Mouse (Mus musculus): ENCODE measurements at regions not wholly inside any gene's neighbourhood (a gene's known extent, or its start where the extent isn't known, plus 50 kb on each side); places are given as distances from the start of the nearest gene placed in this dataset.

- no peak for DNase-seq (ENCODE audit: low read depth)
Observed at GRCm38 (mm10) chr3:115766153-115766552, 51.3 kb upstream of the S1pr1 start.

DNA sequence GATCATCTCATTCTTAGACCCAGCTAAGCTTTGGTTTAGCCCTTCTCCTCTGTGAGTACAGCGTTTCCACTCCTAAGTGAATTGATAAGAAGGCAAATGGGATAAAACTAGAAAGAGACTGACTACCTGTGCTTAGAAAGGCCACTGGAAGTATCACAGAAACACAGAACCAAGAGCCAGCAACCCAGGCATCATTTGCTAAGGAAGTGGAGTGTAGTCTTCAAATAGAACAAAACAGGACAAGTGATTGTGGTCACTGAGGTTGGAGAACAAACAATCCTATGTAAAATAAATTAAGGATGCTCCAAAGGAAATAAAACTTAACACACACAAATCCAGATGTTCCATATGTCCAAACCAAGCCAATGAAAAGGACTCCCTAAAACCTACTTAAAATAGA, 53.4 kb upstream of the S1pr1 start:
- DNase-seq (ENCODE audit: low read depth), result no peak

DNA sequence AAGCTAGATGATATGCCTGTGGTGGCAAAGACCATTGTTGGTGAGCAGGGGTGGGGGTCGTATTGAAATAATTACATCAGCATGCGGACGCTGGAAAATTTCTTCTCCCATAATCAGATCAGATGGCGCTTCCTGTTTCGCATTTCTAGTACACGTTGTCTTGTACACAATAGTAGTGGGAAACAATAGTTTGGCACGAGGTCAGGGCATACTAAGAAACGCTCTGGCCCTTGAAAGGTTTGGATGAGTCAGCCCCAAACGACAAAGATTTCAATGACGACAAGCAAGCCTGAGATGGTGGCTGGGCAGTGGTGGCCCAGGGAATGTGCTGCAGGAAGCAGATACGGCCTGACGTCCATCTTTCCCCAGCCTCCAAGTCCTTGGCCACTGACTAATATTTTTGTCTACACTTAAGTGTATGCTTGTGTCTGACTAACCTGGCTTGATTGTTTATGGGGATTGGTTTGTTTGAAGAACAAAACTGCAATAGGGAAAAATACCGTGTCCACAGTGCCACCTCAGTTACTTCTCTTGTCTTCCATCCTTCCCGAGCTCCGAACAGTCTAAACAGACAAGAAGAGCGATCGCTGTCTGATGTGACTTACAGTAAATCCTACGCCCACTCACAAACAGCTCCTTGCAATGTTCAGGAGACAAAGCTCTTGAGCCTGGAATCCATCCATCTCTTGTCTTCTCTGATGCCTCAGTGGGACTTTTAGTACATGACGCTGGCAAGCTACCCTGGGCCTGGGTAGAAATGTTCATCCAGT, 54.1 kb upstream of the S1pr1 start:
- no peak for DNase-seq (ENCODE audit: low read depth)

DNA sequence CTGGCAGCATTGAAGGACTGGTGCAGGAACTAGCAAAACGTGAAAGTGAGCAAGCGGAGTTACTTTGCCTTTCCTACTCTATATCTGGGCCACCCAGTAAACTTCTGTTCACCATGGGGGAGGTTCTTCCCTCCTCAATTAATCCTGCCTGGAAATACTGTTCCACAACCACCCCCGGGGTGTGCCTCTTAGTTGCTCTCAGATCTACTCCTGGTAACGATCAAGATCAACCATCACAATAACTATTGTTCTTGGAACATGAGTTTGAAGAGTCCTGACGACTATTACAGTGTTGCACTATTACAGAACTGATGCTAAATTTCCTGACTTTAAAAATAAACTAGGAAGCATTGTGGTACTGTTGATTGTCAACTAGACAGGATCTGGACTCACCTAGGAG, 57.8 kb upstream of the S1pr1 start:
- no peak for DNase-seq (ENCODE audit: low read depth)

- no peak for DNase-seq (ENCODE audit: low read depth)
Observed at GRCm38 (mm10) chr3:115774321-115774720, 59.4 kb upstream of the S1pr1 start.

DNA sequence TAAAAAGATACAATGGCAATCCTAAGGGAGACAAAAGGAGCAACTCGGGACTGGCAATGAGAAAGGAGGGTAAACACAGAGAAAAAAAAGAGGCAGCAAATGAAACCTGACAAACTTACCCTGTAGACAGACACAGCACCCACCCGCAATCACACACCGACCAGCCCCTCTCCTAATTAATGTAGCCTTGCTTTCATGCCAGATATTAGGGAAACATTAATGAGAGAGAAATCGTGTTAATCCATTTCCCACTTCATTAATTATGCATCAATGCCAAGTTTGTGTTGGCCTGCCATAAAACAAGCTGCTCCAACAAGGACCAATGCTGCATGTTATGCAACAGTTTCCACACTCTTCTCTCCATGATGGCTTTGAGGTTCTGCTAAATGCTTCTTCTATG, 59.9 kb upstream of the S1pr1 start:
- no peak for DNase-seq (ENCODE audit: low read depth)

GRCm38 (mm10) chr3:115779144-115779890, 64.4 kb upstream of the S1pr1 start:
- DNase-seq (ENCODE audit: low read depth), result no peak

- DNase-seq (ENCODE audit: low read depth), result no peak
Observed at GRCm38 (mm10) chr3:115779906-115780305, 65.0 kb upstream of the S1pr1 start.

- no peak for DNase-seq (ENCODE audit: low read depth)
Observed at GRCm38 (mm10) chr3:115782726-115783125, 67.9 kb upstream of the S1pr1 start.

DNA sequence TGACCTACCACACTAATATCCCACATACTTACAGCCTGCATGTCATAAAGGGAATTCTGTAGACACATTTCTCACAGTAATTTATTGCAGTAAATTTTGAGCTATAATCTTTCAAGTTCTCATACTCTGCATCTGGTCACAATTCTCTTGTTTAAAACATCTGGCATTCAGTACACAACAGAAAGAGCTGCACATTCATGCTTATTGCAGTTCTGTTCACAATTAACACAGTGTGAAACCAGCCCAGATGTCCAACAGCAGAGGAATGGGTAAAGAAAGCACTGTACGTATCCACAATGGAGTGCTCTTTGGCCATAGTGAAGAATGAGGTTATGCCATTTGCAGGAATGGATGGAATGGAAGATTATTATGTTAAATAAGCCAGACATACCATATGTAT, 72.5 kb upstream of the S1pr1 start:
- no peak for DNase-seq (ENCODE audit: low read depth)

GRCm38 (mm10) chr3:115788525-115788924, 73.7 kb upstream of the S1pr1 start:
- DNase-seq (ENCODE audit: low read depth), result no peak

GRCm38 (mm10) chr3:115789063-115789462, 74.2 kb upstream of the S1pr1 start:
- peak; percentile 13 for DNase-seq (ENCODE audit: low read depth)

- DNase-seq (ENCODE audit: low read depth), result no peak
Observed at GRCm38 (mm10) chr3:115792606-115793005, 77.7 kb upstream of the S1pr1 start.

GRCm38 (mm10) chr3:115793344-115794059, 78.6 kb upstream of the S1pr1 start:
- DNase-seq (ENCODE audit: low read depth), result no peak

- no peak for DNase-seq (ENCODE audit: low read depth)
Observed at GRCm38 (mm10) chr3:115799326-115799725, 84.5 kb upstream of the S1pr1 start.

GRCm38 (mm10) chr3:115799981-115800380, 85.1 kb upstream of the S1pr1 start:
- no peak for DNase-seq (ENCODE audit: low read depth)

DNA sequence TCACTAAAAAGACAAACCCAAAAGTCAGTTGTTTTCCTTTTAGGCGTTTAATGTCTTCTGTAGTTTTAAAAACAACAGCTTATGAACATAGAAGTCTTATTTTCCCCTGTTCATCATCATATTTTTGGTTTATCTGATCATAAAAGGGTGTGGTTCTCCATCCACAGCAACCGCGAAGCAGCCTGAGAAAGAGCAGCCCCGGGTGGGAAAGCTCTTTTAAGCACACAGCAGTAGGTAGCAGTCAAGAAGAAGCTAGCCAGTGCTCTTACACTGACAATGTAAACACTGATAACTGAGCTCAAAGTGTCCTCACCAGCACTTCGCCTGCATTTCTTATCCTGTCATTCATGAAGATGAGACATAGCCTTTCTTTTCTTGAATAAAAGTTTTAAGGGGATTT, 86.0 kb upstream of the S1pr1 start:
- DNase-seq (ENCODE audit: low read depth), result no peak

DNA sequence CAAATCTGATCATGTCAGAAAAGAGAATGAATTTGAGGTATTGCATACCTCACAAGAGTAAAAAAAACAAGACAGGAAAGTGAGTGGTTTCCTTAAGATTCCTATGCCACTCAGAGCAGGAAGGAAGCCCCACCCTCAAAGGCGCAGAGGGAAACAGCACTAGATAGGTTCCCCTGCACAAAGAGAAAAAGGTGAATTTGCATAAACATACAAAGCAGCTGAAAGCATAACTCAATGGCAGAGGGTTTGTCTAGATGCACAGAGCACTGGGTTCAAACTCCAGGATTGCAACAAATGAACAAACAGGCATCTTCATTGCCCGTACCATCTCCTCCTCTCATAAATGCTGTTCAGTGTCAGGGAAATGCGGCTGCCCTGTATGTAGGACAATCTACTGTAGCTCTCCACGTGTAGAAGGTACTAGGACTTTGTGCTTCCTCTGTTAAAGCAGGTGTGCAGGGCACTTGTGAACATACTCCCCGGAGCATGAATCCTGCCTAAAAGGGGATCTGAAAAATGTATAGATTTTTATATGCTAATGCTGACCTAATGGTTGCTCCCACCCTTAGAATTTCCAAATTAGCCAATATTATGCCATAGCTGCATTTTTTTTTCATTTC, 85.9 kb upstream of the Dph5 start:
- no peak for DNase-seq (ENCODE audit: low read depth)

- DNase-seq (ENCODE audit: low read depth), result no peak
Observed at GRCm38 (mm10) chr3:115804616-115805015, 83.0 kb upstream of the Dph5 start.

- DNase-seq (ENCODE audit: low read depth), result no peak
Observed at GRCm38 (mm10) chr3:115807032-115807431, 80.6 kb upstream of the Dph5 start.

GRCm38 (mm10) chr3:115815168-115815567, 72.5 kb upstream of the Dph5 start:
- no peak for DNase-seq (ENCODE audit: low read depth)

DNA sequence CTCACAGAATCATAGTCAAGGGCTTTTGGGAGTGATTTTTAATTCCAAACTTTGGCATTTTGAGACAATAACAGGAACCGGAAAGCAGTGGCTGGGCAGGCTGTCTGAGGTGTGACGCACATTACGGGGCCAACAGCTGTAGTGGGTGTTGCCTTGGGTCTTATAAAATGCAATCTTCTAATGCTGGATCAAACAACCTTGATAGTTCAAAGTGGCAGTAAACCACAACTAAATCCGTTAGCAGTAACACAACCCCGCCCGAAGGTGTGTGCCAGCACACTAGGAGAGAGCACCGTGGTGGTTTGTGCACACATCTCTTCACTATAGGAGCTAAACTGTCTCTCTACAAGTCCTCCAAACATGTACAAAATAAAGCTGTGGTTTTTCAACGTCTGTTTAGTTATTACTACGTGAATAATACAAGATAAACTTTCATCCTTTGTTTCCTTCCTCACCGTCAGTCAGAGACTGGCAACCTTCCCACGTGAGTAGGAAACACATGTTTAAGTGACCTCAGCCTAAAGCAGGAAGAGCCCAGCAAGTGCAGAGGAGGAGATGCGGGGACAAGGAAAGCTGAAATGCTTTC, 72.0 kb upstream of the Dph5 start:
- DNase-seq (ENCODE audit: low read depth), result no peak

All from fibroblast of lung, adult 2 months (primary cell).